Mouse (Mus musculus): ENCODE measurements around the gene Lrrc36.

DNA sequence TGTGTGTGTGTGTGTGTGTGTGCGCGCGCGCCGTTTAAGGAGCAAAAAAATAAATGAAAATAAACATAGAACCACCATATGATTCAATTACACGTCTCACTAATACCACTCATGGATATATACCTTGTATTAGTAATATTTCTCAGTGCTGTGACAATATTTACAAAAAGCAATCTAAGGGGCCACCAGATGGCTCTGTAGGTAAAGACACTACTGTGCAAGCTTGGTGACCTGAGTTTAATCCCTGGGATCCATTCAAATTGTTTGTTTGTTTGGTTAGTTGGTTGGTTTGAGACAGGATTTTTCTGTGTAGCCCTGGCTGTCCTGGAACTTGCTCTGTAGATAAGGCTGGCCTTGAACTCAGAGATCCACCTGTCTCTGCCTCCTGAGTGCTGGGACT lies 3.4 kb upstream of the Lrrc36 start:
- TF ChIP-seq CTCF (IDR thresholded peaks at IDR 0.05; ENCODE audit: extremely low read depth, insufficient read length, insufficient replicate concordance, low read depth, low read length), result no peak
- no peak for TF ChIP-seq POLR2A (IDR thresholded peaks at IDR 0.05; ENCODE audit: low read depth, low read length)
